Mouse (Mus musculus) MEL (cell line): ENCODE measurements around the gene Bmp3. TPM values are rescaled to one million over a fixed set of nuclear protein-coding genes. Genes with fewer than 3 reads are reported as not detected.

Experiments
- DNase-seq: peaks from one replicate; pipeline ENCODE4 v3.0.0; 2011; ENCODE audit warnings: low read depth, low spot score
- H3K27ac ChIP-seq: 2 replicates; pipeline ENCODE4 v1.5.1; 2012; ENCODE audit warnings: low read depth, mild to moderate bottlenecking, control low read depth, low read length, moderate library complexity; ENCODE audit not compliant: control insufficient read depth
- H3K27me3 ChIP-seq, 2 experiments: fragments of 150-350 bp in 1 of 2; sonication (generic) in 1 of 2; 2 replicates each; pipeline ENCODE4 v1.6.1; 2012; ENCODE audit warnings: low read length in 2 of 2, mild to moderate bottlenecking in 2 of 2, improper control_type of control experiment in 1 of 2, moderate library complexity in 1 of 2; ENCODE audit not compliant: insufficient read depth in 2 of 2, control insufficient read depth in 1 of 2
- H3K36me3 ChIP-seq, 2 experiments: 2 replicates each; pipeline ENCODE4 v1.6.1; 2012 to 2014; ENCODE audit warnings: low read length in 2 of 2, improper control_type of control experiment in 1 of 2, inconsistent platforms in 1 of 2, mild to moderate bottlenecking in 1 of 2; ENCODE audit not compliant: insufficient read depth in 2 of 2, control insufficient read depth in 1 of 2
- H3K4me1 ChIP-seq, 2 experiments: fragments of 150-350 bp in 1 of 2; sonication (generic) in 1 of 2; 2 replicates each; pipeline ENCODE4 v1.6.1; 2012; ENCODE audit warnings: low read length in 2 of 2, improper control_type of control experiment in 1 of 2, mild to moderate bottlenecking in 1 of 2; ENCODE audit not compliant: insufficient read depth in 2 of 2, control insufficient read depth in 1 of 2
- H3K4me3 ChIP-seq, 2 experiments: fragments of 150-350 bp in 1 of 2; sonication (generic) in 1 of 2; 2 replicates each; pipeline ENCODE4 v1.5.1; 2012; ENCODE audit warnings: low read depth in 2 of 2, low read length in 2 of 2, mild to moderate bottlenecking in 2 of 2, moderate library complexity in 2 of 2, control low read depth in 1 of 2, improper control_type of control experiment in 1 of 2; ENCODE audit not compliant: control insufficient read depth in 1 of 2, insufficient read depth in 1 of 2
- H3K79me2 ChIP-seq: 2 replicates; pipeline ENCODE4 v1.6.1; 2012; ENCODE audit warnings: mild to moderate bottlenecking, low read length, moderate library complexity; ENCODE audit not compliant: control insufficient read depth, poor library complexity, insufficient read depth
- H3K9ac ChIP-seq: 2 replicates; pipeline ENCODE4 v1.6.1; 2012; ENCODE audit warnings: low read depth, mild to moderate bottlenecking, control low read depth, low read length, moderate library complexity; ENCODE audit not compliant: control insufficient read depth, poor library complexity, severe bottlenecking
- H3K9me3 ChIP-seq: fragments of 150-350 bp; sonication (generic); replicated peaks from 2 replicates; pipeline ENCODE4 v1.6.1; 2012; ENCODE audit warnings: mild to moderate bottlenecking, low read length, improper control_type of control experiment, moderate library complexity; ENCODE audit not compliant: insufficient read depth
- BHLHE40 ChIP-seq: IDR thresholded peaks from 2 replicates; pipeline ENCODE4 v1.6.1; 2012; ENCODE audit warnings: low read depth, mild to moderate bottlenecking, inconsistent platforms, low read length, improper control_type of control experiment, borderline replicate concordance
- CHD1 ChIP-seq: IDR thresholded peaks from 2 replicates; pipeline ENCODE4 v1.6.1; 2012; ENCODE audit warnings: low read depth, mild to moderate bottlenecking, inconsistent platforms, low read length, improper control_type of control experiment
- ELF1 ChIP-seq: IDR thresholded peaks from 2 replicates; pipeline ENCODE4 v1.6.1; 2014; ENCODE audit warnings: low read depth, mild to moderate bottlenecking, inconsistent platforms, low read length, improper control_type of control experiment, moderate library complexity
- EP300 ChIP-seq, 2 experiments: IDR thresholded peaks; 2 replicates each; pipeline ENCODE4 v1.6.1; 2011; ENCODE audit warnings: improper control_type of control experiment in 2 of 2, low read length in 2 of 2, low read depth in 1 of 2, mild to moderate bottlenecking in 1 of 2
- GATA1 ChIP-seq: IDR thresholded peaks from 2 replicates; pipeline ENCODE4 v1.6.1; 2011; ENCODE audit warnings: low read depth, low read length, improper control_type of control experiment
- MAFK ChIP-seq: IDR thresholded peaks from 2 replicates; pipeline ENCODE4 v1.6.1; 2011; ENCODE audit warnings: low read depth, mild to moderate bottlenecking, low read length, improper control_type of control experiment, borderline replicate concordance
- MAZ ChIP-seq: IDR thresholded peaks from 2 replicates; pipeline ENCODE4 v1.6.1; 2012; ENCODE audit warnings: low read depth, mild to moderate bottlenecking, inconsistent platforms, low read length, improper control_type of control experiment
- MEF2A ChIP-seq: IDR thresholded peaks from 2 replicates; pipeline ENCODE4 v1.6.1; 2014; ENCODE audit warnings: low read depth, mild to moderate bottlenecking, inconsistent platforms, low read length, improper control_type of control experiment; ENCODE audit not compliant: poor library complexity, insufficient replicate concordance, severe bottlenecking; ENCODE audit errors: extremely low read depth
- MYB ChIP-seq: IDR thresholded peaks from 2 replicates; pipeline ENCODE4 v1.6.1; 2011; ENCODE audit warnings: mild to moderate bottlenecking, low read depth, low read length, improper control_type of control experiment
- MYC ChIP-seq: IDR thresholded peaks from 2 replicates; pipeline ENCODE4 v1.6.1; 2011; ENCODE audit warnings: low read depth, mild to moderate bottlenecking, low read length, improper control_type of control experiment, moderate library complexity
- NRF1 ChIP-seq: IDR thresholded peaks from 2 replicates; pipeline ENCODE4 v1.6.1; 2014; ENCODE audit warnings: low read depth, mild to moderate bottlenecking, inconsistent platforms, low read length, improper control_type of control experiment, moderate library complexity; ENCODE audit not compliant: poor library complexity, insufficient read depth, severe bottlenecking
- POLR2AphosphoS2 ChIP-seq: IDR thresholded peaks from 2 replicates; pipeline ENCODE4 v1.6.1; 2011; ENCODE audit warnings: low read length, improper control_type of control experiment
- RAD21 ChIP-seq: IDR thresholded peaks from 2 replicates; pipeline ENCODE4 v1.6.1; 2011; ENCODE audit warnings: mild to moderate bottlenecking, low read depth, low read length, improper control_type of control experiment
- TAL1 ChIP-seq: IDR thresholded peaks from 2 replicates; pipeline ENCODE4 v1.6.1; 2012; ENCODE audit warnings: mild to moderate bottlenecking, inconsistent platforms, low read length, moderate library complexity, mixed read lengths
- TBP ChIP-seq: IDR thresholded peaks from 2 replicates; pipeline ENCODE4 v1.8.0; 2011; ENCODE audit warnings: low read depth, low read length, improper control_type of control experiment
- UBTF ChIP-seq: IDR thresholded peaks from 2 replicates; pipeline ENCODE4 v1.6.1; 2012; ENCODE audit warnings: low read depth, mild to moderate bottlenecking, inconsistent platforms, low read length, improper control_type of control experiment, moderate library complexity, borderline replicate concordance; ENCODE audit not compliant: insufficient read depth
- ZMIZ1 ChIP-seq: IDR thresholded peaks from 2 replicates; pipeline ENCODE4 v1.6.1; 2012; ENCODE audit warnings: low read depth, mild to moderate bottlenecking, inconsistent platforms, low read length, improper control_type of control experiment, moderate library complexity
- ZNF384 ChIP-seq: IDR thresholded peaks from 2 replicates; pipeline ENCODE4 v1.6.1; 2012; ENCODE audit warnings: low read depth, mild to moderate bottlenecking, inconsistent platforms, low read length, improper control_type of control experiment
- polyA plus RNA-seq, 2 experiments: library from polyadenylated mRNA; stranded (reverse) in 1 of 2; unstranded in 1 of 2; fragments of >175 nt in 1 of 2; fragments of >200 nt in 1 of 2; gene quantifications; 2 replicates each; pipeline versions ENCODE4 v1.2.1 to v1.2.4; 2012; ENCODE audit warnings: low replicate concordance in 2 of 2, low read depth in 1 of 2; ENCODE audit not compliant: insufficient read length in 2 of 2, insufficient read depth in 1 of 2, missing spikeins in 1 of 2
- total RNA-seq: library from RNA; depleted of rRNA; stranded (reverse); fragments of 300-350 nt; gene quantifications from 2 replicates; pipeline ENCODE4 v1.2.3, GENCODE M21; 2012

The Bmp3 gene
- total and polyA plus RNA-seq, 3 experiments = not detected

- Histone ChIP-seq H3K27me3 (no peaks in the 10 kb centered on the region), H3K9ac (no peak overlapping the region), H3K4me1 (no peaks in the 10 kb centered on the region), H3K79me2 (no peaks in the 10 kb centered on the region), H3K4me3 (no peak overlapping the region), H3K9me3 (no peaks in the 10 kb centered on the region), H3K36me3 (no peaks in the 10 kb centered on the region), H3K27ac (no peak overlapping the region)
- no peak for TF ChIP-seq TBP
- no peak for DNase-seq
Measured at GRCm38 (mm10) chr5:98834300-98834699, 19.9 kb upstream of the Bmp3 start.

GRCm38 (mm10) chr5:98842600-98843310 is 11.5 kb upstream of the Bmp3 start:
- no peak overlapping the region for H3K9ac ChIP-seq
- H3K9me3 ChIP-seq = no peaks in the 10 kb centered on the region
- no peak overlapping the region for H3K27ac ChIP-seq
- TF ChIP-seq POLR2AphosphoS2 (no peak), MAFK (no peak), MYC (no peak), RAD21 (no peak), MEF2A (no peak), TBP (no peak), GATA1 (no peak), TAL1 (no peak), NRF1 (no peak), UBTF (no peak), MAZ (no peak), CHD1 (no peak), MYB (no peak), ZNF384 (no peak), BHLHE40 (no peak), ZMIZ1 (no peak), EP300 (IDR thresholded peaks at IDR 0.05; ENCODE audit: low read depth in 1 of 2, low read length in 2 of 2) (no peak), ELF1 (no peak)
- no peak overlapping the region for H3K4me3 ChIP-seq
- H3K79me2 ChIP-seq = no peaks in the 10 kb centered on the region
- no peaks in the 10 kb centered on the region for H3K4me1 ChIP-seq
- no peaks in the 10 kb centered on the region for H3K27me3 ChIP-seq
- DNase-seq = no peak
- no peaks in the 10 kb centered on the region for H3K36me3 ChIP-seq
